Mouse (Mus musculus): ENCODE data around the gene Armt1.

GRCm38 (mm10) chr10:4476604-4477003, 44.3 kb downstream of the Armt1 start:
- TF ChIP-seq CTCF (IDR thresholded peaks at IDR 0.05; ENCODE audit: low read depth) (no peak), EP300 (IDR thresholded peaks at IDR 0.05; ENCODE audit: low read depth) (no peak)

All from liver, embryonic 14.5 days (tissue).